Mouse (Mus musculus) CD4-positive, CD25-positive, alpha-beta regulatory T cell, adult 2 months (primary cell): Measurements from ENCODE around the gene Emc8.

Experiments used
- DNase-seq: peaks from one replicate; pipeline ENCODE4 v3.0.0-alpha.2; 2012; ENCODE audit warnings: low read depth, low spot score

The Emc8 gene

DNA sequence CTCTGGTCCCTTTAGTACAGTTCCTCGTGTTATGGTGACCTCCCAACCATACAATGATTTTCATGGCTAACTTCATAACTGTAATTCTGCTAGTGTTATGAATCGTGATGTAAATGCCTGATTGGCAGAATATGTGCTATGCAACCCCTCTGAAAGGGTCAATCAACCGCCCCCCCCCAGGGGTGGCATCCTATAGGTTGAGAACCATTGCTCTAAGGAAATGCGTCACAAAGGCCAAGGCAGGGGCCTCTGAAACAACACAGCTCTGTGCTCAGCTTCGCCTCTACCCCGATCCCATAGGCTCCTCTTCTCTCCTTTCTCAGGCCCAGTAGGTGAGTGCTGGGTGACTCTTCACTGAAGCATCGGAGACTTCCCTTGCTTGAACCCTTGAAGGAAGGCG lies 17.2 kb upstream of the Emc8 start:
- DNase-seq, result no peak

GRCm38 (mm10) chr8:120685097-120685496 lies 16.7 kb upstream of the Emc8 start:
- no peak for DNase-seq

DNA sequence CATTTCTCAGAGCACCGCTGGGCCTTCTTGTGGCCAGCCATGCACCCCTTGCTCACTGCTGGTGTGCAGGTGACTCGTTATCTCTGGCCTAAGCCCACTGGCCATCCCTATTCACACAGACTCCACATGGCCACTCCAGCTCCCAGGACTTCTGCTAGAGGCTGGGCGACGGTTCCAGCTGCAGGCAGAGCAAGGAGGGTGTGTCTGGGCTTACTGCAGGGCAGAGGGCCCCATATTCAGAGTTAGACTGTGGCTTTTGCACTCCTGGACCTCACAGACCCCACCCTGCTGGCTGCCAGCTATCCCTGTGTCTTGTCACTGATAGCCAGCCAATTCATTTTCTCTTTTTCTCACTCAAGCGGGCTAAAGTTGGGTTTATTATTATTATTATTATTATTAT lies 15.7 kb upstream of the Emc8 start:
- DNase-seq, result no peak

GRCm38 (mm10) chr8:120683602-120684001 lies 15.2 kb upstream of the Emc8 start:
- DNase-seq, result peak; percentile 87

GRCm38 (mm10) chr8:120681113-120681512 lies 12.7 kb upstream of the Emc8 start:
- DNase-seq, result no peak

DNA sequence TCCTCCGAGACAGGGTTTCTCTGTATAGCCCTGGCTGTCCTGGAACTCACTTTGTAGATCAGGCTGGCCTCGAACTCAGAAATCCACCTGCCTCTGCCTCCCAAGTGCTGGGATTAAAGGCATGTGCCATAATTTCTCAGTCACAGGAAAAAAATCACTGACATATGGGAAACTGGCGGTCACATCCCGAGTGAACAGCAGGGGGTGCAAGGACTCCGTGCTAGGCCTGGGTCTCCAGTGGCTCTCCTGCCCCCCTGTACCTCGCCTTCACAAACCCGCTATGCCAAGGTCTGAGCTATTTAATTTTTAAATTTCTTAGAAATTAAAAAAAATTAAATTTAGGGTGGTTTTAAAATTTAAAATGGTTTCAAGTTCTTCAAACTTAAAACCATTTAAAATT lies 12.0 kb upstream of the Emc8 start:
- DNase-seq, result peak; percentile 72

GRCm38 (mm10) chr8:120679629-120680387 lies 11.4 kb upstream of the Emc8 start:
- no peak for DNase-seq

DNA sequence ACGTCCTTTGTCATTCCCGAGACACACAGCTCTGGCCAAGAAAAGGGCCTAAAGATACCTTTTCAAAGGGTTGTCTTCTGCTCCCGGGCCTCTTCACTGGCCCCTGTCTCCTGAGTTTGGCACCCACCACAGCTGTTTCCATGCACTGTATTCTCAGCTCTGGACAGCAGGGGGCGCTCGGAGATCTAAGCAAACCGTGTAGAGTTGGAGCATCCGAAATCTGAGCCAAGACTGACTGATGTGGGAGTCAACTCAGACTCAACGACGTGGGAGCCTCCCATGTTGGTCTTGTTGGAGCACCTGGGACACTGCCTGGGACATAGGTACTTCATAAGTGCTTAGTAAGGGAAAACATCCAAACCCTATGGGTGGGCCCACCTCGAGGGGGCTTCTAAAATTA lies 10.1 kb upstream of the Emc8 start:
- peak; percentile 88 for DNase-seq

DNA sequence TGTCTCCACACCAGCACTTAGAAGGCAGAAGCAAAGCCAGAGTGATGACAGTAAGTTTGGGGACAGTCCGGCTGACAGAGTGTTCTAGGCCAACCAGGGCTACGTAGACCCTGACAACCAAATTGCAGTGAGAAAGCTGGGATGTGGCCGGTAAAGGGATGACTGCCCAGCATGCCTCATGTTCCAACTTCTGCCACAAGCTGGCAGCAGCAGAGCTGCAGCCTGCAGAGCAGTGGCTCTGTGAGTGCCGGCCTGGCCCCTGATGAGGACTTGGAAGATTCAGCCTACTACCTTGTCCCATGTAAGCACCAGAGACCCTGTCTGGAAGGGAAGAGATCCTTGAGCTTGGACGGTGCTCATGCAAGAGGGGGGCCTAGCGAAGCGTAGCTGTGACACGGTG lies 7.3 kb upstream of the Emc8 start:
- DNase-seq, result no peak

- no peak for DNase-seq
These were observed 4.9 kb upstream of the Emc8 start for GRCm38 (mm10) chr8:120673298-120673697.

DNA sequence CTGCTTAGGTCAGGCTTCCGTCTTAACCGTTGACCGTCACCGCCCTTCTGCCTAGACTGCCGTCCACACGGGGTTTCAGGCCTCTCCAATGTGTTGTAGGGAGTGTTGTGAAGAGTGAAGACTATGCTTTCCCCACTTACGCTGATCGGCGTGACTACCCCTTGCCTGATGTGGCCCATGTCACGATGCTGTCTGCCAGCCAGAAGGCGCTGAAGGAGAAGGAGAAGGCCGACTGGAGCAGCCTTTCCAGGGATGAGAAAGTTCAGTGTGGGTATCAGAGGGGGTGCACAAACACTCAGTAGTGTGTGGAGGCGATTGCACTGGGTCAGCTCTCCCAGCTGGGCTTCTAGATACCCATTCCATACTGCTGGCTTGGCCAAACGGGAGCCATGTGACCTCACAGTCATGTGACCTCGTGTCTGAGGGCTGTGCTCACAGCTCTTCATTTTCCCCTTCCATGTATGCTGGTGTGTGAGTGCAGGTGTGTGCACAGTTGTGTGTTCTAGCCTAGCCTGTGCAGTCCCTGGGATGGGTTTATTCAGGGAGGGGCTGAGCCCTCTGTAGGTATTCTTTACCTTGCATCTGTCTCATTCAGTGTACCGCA lies 4.4 kb upstream of the Emc8 start:
- DNase-seq, result no peak

- no peak for DNase-seq
These were observed 3.4 kb upstream of the Emc8 start for GRCm38 (mm10) chr8:120671775-120672174.

- DNase-seq, result peak; percentile 97
These were observed 606 bp downstream of the Emc8 start, which contains the start of the genes Gm27021 and Cox4i1 for GRCm38 (mm10) chr8:120667561-120668373. Gm27021 (minus strand) TSS chr8:120668079. Cox4i1 (plus strand) TSS chr8:120668222.

GRCm38 (mm10) chr8:120666807-120667470 lies 1.4 kb downstream of the Emc8 start:
- no peak for DNase-seq

DNA sequence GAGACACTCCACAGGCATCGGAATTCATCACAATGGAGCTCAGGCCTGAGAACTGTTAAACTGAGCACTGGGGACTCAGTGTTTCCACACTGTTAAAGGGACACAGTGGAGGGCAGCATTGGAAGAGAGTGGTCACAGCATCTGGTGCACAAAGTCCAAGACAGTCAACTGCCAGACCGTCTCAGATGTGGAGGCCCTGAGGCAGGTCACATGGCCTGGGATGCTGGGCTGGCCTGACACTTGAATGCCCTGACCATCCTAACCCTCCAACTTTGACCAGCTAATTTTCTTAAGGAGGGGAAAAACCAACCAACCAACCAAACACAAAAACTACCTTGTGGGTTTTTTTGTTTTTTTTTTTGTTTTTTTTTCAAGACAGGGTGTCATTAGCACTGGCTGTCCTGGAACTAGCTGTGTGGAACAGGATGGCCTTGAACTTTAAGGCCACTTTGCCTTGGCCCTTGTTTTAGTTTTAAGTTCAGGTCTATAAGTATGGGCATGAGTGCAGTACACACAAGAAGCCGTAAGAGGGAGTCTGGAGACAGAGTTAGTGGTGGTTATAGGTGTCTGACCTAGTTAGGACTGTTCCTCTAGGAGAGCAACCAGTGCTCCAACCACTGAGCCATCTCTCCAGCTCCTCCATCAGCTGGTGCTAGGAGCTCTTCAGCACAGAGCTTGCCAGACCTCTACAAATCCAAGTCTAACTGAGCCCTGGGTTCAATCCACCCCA lies 2.5 kb downstream of the Emc8 start:
- peak; percentile 35 for DNase-seq

GRCm38 (mm10) chr8:120664566-120664965 lies 3.8 kb downstream of the Emc8 start:
- DNase-seq, result no peak

DNA sequence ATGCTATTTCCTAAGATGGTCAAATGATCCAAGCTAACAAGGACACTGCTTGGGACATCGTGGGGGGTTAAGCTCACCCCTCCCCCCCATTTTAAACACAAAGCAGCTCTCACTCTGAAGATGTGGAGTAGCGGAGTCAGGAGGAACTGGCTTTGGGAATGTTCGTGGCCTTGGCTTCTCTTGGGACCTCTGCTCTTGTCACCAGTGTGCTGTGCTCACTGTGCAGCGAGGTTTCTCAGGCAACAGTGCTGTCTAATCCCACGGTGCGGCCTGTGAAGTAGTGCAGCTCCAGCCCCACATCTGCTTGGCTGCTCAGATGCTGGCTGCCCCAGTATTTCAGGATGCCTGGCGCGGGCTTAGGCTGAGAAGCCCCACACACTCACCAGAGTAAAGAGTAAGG lies 11.0 kb downstream of the Emc8 start:
- no peak for DNase-seq

GRCm38 (mm10) chr8:120656322-120657052 lies 11.9 kb downstream of the Emc8 start:
- no peak for DNase-seq

- no peak for DNase-seq
These were observed 20.8 kb downstream of the Emc8 start, which contains the start of gene 1190005I06Rik for GRCm38 (mm10) chr8:120647532-120647931. 1190005I06Rik (minus strand) TSS chr8:120647632.

DNA sequence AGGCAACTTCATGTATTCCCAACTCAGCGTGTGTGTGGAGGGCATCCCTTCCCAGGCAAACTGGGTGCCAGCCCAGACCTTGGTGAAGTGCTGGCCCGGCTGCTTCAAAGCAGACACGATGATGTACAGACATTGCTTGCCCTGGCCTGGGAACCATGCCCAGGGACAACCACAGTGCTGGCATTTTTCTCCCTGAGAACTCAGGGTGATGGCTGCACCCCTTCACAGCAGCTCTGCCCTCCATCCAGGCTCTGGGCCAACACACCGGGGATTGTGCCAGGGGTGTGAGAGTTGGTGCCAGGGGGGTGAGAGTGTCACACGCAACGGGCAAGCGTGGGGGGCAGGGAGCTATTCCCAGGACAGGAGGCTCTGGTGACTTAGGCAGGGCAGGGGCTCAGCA lies 23.7 kb downstream of the Emc8 start:
- DNase-seq, result no peak
